Mouse (Mus musculus): ENCODE data around the gene Rab40c.

Gene Rab40c

GRCm38 (mm10) chr17:25843122-25843521 lies 76.4 kb downstream of the Rab40c start:
- DNase-seq (ENCODE audit: low spot score) = no peak

GRCm38 (mm10) chr17:25842509-25842908 lies 77.0 kb downstream of the Rab40c start:
- no peak for DNase-seq (ENCODE audit: low spot score)

GRCm38 (mm10) chr17:25841117-25841880 lies 78.2 kb downstream of the Rab40c start, which contains the start of gene Gm20683:
TSS of gene Gm20683 (minus strand) at chr17:25841763.
- DNase-seq (ENCODE audit: low spot score) = no peak

- DNase-seq (ENCODE audit: low spot score) = no peak
These were observed 79.0 kb downstream of the Rab40c start for GRCm38 (mm10) chr17:25840519-25840918.

GRCm38 (mm10) chr17:25839455-25840235 lies 79.9 kb downstream of the Rab40c start:
- peak; percentile 63 for DNase-seq (ENCODE audit: low spot score)

GRCm38 (mm10) chr17:25838904-25839303 lies 80.6 kb downstream of the Rab40c start:
- DNase-seq (ENCODE audit: low spot score) = no peak

- DNase-seq (ENCODE audit: low spot score) = no peak
These were observed 82.0 kb downstream of the Rab40c start for GRCm38 (mm10) chr17:25837533-25837932.

- DNase-seq (ENCODE audit: low spot score) = peak; percentile 69
These were observed 82.5 kb downstream of the Rab40c start, which contains the start of gene Rhbdl1 for GRCm38 (mm10) chr17:25837076-25837410. TSS of gene Rhbdl1 (minus strand) at chr17:25837295.

- DNase-seq (ENCODE audit: low spot score) = no peak
These were observed 83.0 kb downstream of the Rab40c start for GRCm38 (mm10) chr17:25836397-25837075.

- no peak for DNase-seq (ENCODE audit: low spot score)
These were observed 83.7 kb downstream of the Rab40c start for GRCm38 (mm10) chr17:25835816-25836215.

- DNase-seq (ENCODE audit: low spot score) = no peak
These were observed 84.2 kb downstream of the Rab40c start for GRCm38 (mm10) chr17:25835301-25835700.

GRCm38 (mm10) chr17:25834595-25835222 lies 84.8 kb downstream of the Rab40c start:
- no peak for DNase-seq (ENCODE audit: low spot score)

- no peak for DNase-seq (ENCODE audit: low spot score)
These were observed 85.4 kb downstream of the Rab40c start for GRCm38 (mm10) chr17:25833961-25834594.

GRCm38 (mm10) chr17:25833291-25833663 lies 86.2 kb downstream of the Rab40c start, which contains the start of gene Stub1:
TSS of gene Stub1 (minus strand) at chr17:25833404.
- DNase-seq (ENCODE audit: low spot score) = peak; percentile 98

GRCm38 (mm10) chr17:25832436-25833290 lies 86.9 kb downstream of the Rab40c start:
- DNase-seq (ENCODE audit: low spot score) = peak; percentile 100

Measured in yolk sac, embryonic 10.5 days (tissue).